Mouse (Mus musculus): ENCODE measurements around the gene Dmrt1.

- TF ChIP-seq CTCF (IDR thresholded peaks at IDR 0.05; ENCODE audit: insufficient read depth, low read length): no peak
- TF ChIP-seq POLR2A (IDR thresholded peaks at IDR 0.05; ENCODE audit: borderline replicate concordance, extremely low read depth, low read depth, low read length): no peak
Observed at GRCm38 (mm10) chr19:25647136-25647535, 141.7 kb downstream of the Dmrt1 start.
